Mouse (Mus musculus) lung, embryonic 14.5 days (tissue): ENCODE measurements around the gene Tent2. TPM values are rescaled to one million over a fixed set of nuclear protein-coding genes. Genes with fewer than 3 reads are reported as not detected.
"Not testable (repeated sequence)": the region's sequence is repeated elsewhere in the genome, so short reads cannot be mapped to it uniquely, and the experiment has no call there.

ENCODE experiments used
- ATAC-seq: fragments of 200-750 bp; cut with Nextera tagmentation; 2 replicates; pipeline ENCODE4 v1.8.0; 2017; ENCODE audit warnings: mild to moderate bottlenecking, moderate TSS enrichment, moderate library complexity; ENCODE audit not compliant: insufficient read depth
- DNase-seq: peaks from one replicate; pipeline ENCODE4 v3.0.0-alpha.2; 2015
- H3K27ac ChIP-seq: fragments of 300-500 bp; sonication (generic); 2 replicates; pipeline ENCODE4 v1.5.1; 2014; ENCODE audit warnings: low read depth, mild to moderate bottlenecking, moderate library complexity
- H3K27me3 ChIP-seq: fragments of 300-500 bp; sonication (generic); 2 replicates; pipeline ENCODE4 v1.6.1; 2014; ENCODE audit warnings: low read length, control low read depth; ENCODE audit not compliant: insufficient read depth
- H3K36me3 ChIP-seq: fragments of 300-500 bp; sonication (generic); 2 replicates; pipeline ENCODE4 v1.6.1; 2014; ENCODE audit warnings: control low read depth; ENCODE audit not compliant: insufficient read depth
- H3K4me1 ChIP-seq: fragments of 300-500 bp; sonication (generic); 2 replicates; pipeline ENCODE4 v1.6.1; 2014; ENCODE audit warnings: antibody characterized with exemption, control low read depth; ENCODE audit not compliant: insufficient read depth
- H3K4me2 ChIP-seq: fragments of 300-500 bp; sonication (generic); 2 replicates; pipeline ENCODE4 v1.6.1; 2014; ENCODE audit warnings: mild to moderate bottlenecking
- H3K4me3 ChIP-seq: fragments of 300-500 bp; sonication (generic); 2 replicates; pipeline ENCODE4 v1.5.1; 2014; ENCODE audit warnings: low read depth, low read length
- H3K9ac ChIP-seq: fragments of 300-500 bp; sonication (generic); 2 replicates; pipeline ENCODE4 v1.6.1; 2014
- H3K9me3 ChIP-seq: fragments of 300-500 bp; sonication (generic); 2 replicates; pipeline ENCODE4 v1.6.1; 2016; ENCODE audit warnings: low read depth, low read length, control low read depth
- CTCF ChIP-seq: IDR thresholded peaks from 2 replicates; pipeline ENCODE4 v1.5.1; 2016; ENCODE audit warnings: antibody characterized with exemption, low read depth
- WGBS: fragments of 180-500 bp; shearing (Covaris S2); extraction: QIAGEN DNeasy Blood & Tissue Kit; methylation state at CpG from one replicate; pipeline ENCODE4 v1.1.7; 2014; 5-methylcytosine and 5-hydroxymethylcytosine counted together
- polyA plus RNA-seq: library from polyadenylated mRNA; unstranded; fragments of >200 nt; fragmentation: Nextera tagmentation; extraction: Ambion mirVana; gene quantifications from 2 replicates; pipeline ENCODE4 v1.2.1, GENCODE M21; 2014

The Tent2 gene
- polyA plus RNA-seq, 1 experiment from 2014 or later: 71.9 TPM

GRCm38 (mm10) chr13:93231016-93231415 lies 38.8 kb upstream of the Tent2 start:
- H3K4me1 ChIP-seq: no peaks in the 10 kb centered on the region
- H3K9ac ChIP-seq: no peak overlapping the region
- no peak overlapping the region for H3K4me3 ChIP-seq
- H3K36me3 ChIP-seq: no peaks in the 10 kb centered on the region
- no peaks in the 10 kb centered on the region for H3K27me3 ChIP-seq
- TF ChIP-seq CTCF: no peak
- no peak overlapping the region for H3K27ac ChIP-seq
- ATAC-seq (no peak), DNase-seq (peak; percentile 27)
- H3K9me3 ChIP-seq: no peaks in the 10 kb centered on the region
- H3K4me2 ChIP-seq: no peak overlapping the region
- WGBS: 53% methylated on average over 4 of the region's 4 CpGs

GRCm38 (mm10) chr13:93211741-93212140 lies 19.6 kb upstream of the Tent2 start:
- Histone ChIP-seq H3K27me3 (no peaks in the 10 kb centered on the region), H3K27ac (no peak overlapping the region), H3K4me2 (no peak overlapping the region), H3K9ac (no peak overlapping the region), H3K4me3 (no peak overlapping the region), H3K36me3 (no peaks in the 10 kb centered on the region), H3K4me1 (no peaks in the 10 kb centered on the region), H3K9me3 (no peaks in the 10 kb centered on the region)
- ATAC-seq (no peak), DNase-seq (no peak)
- WGBS: 58% methylated on average over 1 of the region's 1 CpGs
- TF ChIP-seq CTCF: no peak

- peak overlapping the region; percentile 97 for H3K9ac ChIP-seq
- ATAC-seq: peak; percentile 36
Measured at GRCm38 (mm10) chr13:93192646-93193026, 451 bp upstream of the Tent2 start.

DNA sequence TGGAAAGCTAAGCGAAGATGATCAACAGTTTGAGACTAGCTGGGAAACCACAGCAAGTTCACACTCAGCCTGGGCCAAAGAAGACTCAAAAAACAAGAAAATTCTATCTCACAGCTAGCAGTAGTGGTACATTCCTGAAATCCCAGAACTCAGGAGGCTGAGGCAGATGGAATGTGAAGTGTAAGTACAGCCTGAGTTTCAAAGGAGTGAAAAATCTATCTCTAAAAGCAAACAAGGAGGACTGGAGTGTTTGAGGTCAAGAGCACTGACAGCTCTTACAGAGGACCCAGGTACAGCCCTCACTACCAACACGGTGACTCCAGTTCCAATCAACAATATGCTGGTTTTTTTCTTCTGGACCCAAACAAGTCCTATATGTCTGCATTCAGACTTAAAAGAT lies 2.8 kb downstream of the Tent2 start:
- H3K4me3 ChIP-seq: no peak overlapping the region
- 46% methylated on average over 2 of the region's 2 CpGs for WGBS
- H3K27me3 ChIP-seq: no peaks in the 10 kb centered on the region
- DNase-seq (peak; percentile 42), ATAC-seq (no peak)
- H3K9me3 ChIP-seq: no peaks in the 10 kb centered on the region
- no peak overlapping the region for H3K9ac ChIP-seq
- H3K27ac ChIP-seq: peak overlapping the region; percentile 55; the same call in 1 of the 2 replicates
- no peak for TF ChIP-seq CTCF
- H3K4me1 ChIP-seq: peaks cover 6% of the 10 kb centered on the region
- peaks cover 8% of the 10 kb centered on the region; the same call in 1 of the 2 replicates for H3K36me3 ChIP-seq
- H3K4me2 ChIP-seq: peak overlapping the region; percentile 43; the same call in 1 of the 2 replicates

More at GRCm38 (mm10) chr13:93192646-93193026, 451 bp upstream of the Tent2 start:
- H3K27me3 ChIP-seq: no peaks in the 10 kb centered on the region
- TF ChIP-seq CTCF: no peak
- H3K4me2 ChIP-seq: peak overlapping the region; percentile 88
- 61% methylated on average over 5 of the region's 5 CpGs for WGBS
- no peak for DNase-seq
- no peaks in the 10 kb centered on the region for H3K36me3 ChIP-seq
- peak overlapping the region; percentile 99; the same call in 1 of the 2 replicates for H3K27ac ChIP-seq
- H3K4me1 ChIP-seq: peaks cover 6% of the 10 kb centered on the region
- H3K9me3 ChIP-seq: no peaks in the 10 kb centered on the region
- H3K4me3 ChIP-seq: peak overlapping the region; percentile 90

GRCm38 (mm10) chr13:93188738-93189137 lies 3.4 kb downstream of the Tent2 start:
- DNase-seq (no peak), ATAC-seq (no peak)
- WGBS: 73% methylated on average over 3 of the region's 3 CpGs
- Histone ChIP-seq H3K9ac (no peak overlapping the region), H3K27ac (0 out of 2 replicates have a peak overlapping the region, but pooled peaks have one; percentile 36), H3K27me3 (no peaks in the 10 kb centered on the region), H3K4me3 (no peak overlapping the region), H3K4me1 (peaks cover 6% of the 10 kb centered on the region), H3K4me2 (peak overlapping the region; percentile 43; the same call in 1 of the 2 replicates), H3K36me3 (peaks cover 13% of the 10 kb centered on the region), H3K9me3 (no peaks in the 10 kb centered on the region)
- no peak for TF ChIP-seq CTCF

GRCm38 (mm10) chr13:93187792-93188191 lies 4.4 kb downstream of the Tent2 start:
- not testable (repeated sequence) for ATAC-seq, H3K27ac ChIP-seq, DNase-seq, H3K9me3 ChIP-seq, H3K4me2 ChIP-seq, H3K4me3 ChIP-seq, H3K9ac ChIP-seq, H3K27me3 ChIP-seq, H3K4me1 ChIP-seq
- WGBS: 92% methylated on average over 5 of the region's 5 CpGs
- peaks cover 21% of the 10 kb centered on the region for H3K36me3 ChIP-seq

DNA sequence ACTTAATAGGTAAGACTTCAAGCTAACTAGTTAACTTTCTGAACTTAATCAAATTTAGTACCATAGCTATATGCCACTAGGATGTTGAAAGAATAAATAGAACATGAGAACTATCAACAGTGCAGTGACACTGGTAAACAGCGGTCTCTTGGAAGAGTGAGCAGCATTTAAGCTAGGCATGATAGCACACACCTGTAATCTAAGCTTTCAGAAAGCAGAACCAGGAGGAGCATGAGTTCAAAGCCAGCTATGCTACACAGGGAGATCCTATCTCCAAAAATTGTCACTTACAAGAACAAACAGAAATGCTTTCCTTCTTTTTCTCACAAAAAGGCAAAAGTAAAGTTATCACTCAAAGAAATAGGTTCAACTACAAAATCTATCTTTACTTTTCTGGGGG lies 11.8 kb downstream of the Tent2 start:
- Histone ChIP-seq H3K9me3 (no peaks in the 10 kb centered on the region), H3K36me3 (peaks cover 55% of the 10 kb centered on the region), H3K4me3 (no peak overlapping the region), H3K9ac (no peak overlapping the region), H3K27me3 (no peaks in the 10 kb centered on the region), H3K4me1 (no peaks in the 10 kb centered on the region), H3K27ac (no peak overlapping the region), H3K4me2 (no peak overlapping the region)
- ATAC-seq (no peak), DNase-seq (no peak)
- 93% methylated on average over 1 of the region's 1 CpGs for WGBS
- TF ChIP-seq CTCF: no peak

GRCm38 (mm10) chr13:93179522-93179921 lies 12.7 kb downstream of the Tent2 start:
- Histone ChIP-seq H3K9me3 (no peaks in the 10 kb centered on the region), H3K4me1 (no peaks in the 10 kb centered on the region), H3K9ac (no peak overlapping the region), H3K27ac (no peak overlapping the region), H3K36me3 (peaks cover 54% of the 10 kb centered on the region), H3K27me3 (no peaks in the 10 kb centered on the region), H3K4me2 (no peak overlapping the region), H3K4me3 (no peak overlapping the region)
- TF ChIP-seq CTCF: no peak
- no peak for ATAC-seq
- DNase-seq: no peak
- 87% methylated on average over 2 of the region's 2 CpGs for WGBS
